Mouse (Mus musculus): ENCODE measurements around the gene Wbp1l.

The Wbp1l gene

DNA sequence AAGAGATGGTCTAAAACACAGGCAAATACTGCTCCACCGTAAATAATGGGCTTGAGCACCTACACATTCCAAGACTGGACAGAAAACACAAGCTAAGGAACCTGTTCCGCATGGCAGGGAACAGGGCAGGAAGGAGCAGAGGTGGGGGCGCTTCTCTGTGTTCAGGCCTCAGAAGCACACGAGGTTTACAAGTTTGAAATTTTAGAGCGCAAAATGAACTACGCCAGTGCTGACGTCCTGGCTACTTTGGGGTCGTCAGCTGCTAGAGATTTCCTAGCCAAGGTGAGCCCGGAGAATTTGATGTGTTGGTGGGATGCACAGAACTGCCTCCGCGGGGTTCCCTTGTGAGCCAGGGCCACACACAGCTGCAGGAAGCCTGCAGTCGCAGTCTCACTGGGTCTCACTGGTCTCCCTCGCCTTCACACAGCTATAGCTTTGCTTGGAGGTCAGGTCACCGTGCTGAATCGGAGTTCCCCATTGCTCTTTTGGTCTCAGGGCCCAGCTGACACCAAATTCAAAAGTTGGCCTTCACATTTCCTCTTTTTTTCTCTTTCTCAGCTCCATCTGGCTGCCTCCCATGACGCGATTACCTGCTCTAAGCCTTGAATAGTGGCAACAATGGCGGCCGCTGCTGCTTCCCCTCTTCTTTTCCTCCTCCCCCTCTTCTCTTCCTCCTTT, 99.1 kb downstream of the Wbp1l start:
- in situ Hi-C loops (cut with MboI, MseI): no loop called here

DNA sequence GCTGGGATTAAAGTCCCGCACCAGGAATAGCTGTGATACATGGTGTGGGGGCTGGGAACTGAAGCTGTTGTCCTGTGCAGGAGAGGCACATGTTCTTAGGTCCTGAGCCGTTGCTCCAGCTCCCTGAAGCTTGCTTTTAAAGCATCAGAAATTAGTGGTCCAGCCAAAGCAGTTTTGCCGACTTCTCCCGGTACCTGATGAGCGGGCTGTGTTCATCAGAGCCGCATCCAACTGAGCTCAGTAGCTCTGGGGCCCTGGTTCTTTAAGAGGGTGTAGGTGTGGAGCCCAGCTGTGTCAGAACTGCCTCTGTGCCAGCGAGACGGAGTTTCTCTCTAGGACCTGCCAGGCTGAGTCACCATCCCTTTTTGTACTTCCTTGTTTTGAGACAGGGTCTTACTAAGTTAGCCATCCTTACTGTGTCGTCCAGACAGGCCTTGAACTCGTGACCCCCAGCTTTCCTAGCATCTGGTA, 100.2 kb downstream of the Wbp1l start:
- in situ Hi-C loops (cut with MboI, MseI): no loop called here

DNA sequence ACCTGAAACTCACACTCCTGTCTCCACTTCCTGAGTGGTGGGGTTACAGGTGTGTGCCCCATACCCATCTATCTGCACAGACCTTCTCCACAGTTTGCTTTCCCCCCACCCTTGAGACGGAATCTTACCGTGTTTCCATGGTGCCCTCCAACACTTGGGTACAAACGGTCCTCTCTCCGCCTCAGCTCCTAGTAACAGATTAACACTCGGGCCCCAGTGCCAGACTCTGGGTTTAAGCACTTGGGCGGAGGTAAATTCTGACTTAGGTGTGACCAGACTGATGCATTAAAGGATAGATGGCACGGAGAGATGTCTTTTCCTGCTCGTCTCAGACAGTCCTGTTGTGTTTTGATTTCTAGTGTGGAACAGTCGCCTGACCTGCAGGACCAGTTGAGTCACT, 102.3 kb downstream of the Wbp1l start:
- in situ Hi-C loops (cut with MboI, MseI): no loop called here

DNA sequence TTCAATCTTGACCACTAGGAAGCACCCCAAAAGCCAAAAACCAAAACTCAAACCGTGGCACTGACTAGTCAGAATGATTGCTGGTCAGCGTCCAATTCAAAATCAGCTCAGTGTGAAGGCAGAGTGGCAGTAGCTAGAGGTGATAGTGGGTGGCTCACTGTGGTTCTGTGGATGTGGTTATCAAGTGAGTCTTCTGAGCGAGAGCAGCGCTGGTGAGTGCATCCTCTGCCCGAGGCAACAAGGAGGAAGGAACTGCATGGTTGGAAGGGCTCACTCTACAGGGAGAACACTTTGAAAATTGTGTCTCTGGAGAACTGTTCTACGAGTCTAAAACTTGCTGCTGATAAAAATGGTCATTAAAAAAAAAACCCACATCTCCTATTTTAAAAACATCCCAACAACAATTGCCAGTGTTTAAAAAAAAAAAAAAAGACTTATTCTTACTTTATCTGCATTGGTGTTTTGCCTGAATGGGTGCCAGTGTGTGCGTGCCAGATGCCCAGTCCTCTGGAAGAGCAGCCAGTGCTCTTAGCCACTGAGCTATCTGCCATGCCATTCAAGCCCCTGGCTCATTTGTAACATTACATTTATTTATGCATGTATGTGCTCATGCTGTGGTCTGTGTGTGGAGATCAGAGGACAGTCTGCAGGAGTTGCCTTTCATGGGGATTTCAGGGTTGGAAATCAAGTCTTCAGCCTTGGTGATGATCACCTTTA, 107.1 kb downstream of the Wbp1l start:
- in situ Hi-C loops (cut with MboI, MseI): no loop called here

DNA sequence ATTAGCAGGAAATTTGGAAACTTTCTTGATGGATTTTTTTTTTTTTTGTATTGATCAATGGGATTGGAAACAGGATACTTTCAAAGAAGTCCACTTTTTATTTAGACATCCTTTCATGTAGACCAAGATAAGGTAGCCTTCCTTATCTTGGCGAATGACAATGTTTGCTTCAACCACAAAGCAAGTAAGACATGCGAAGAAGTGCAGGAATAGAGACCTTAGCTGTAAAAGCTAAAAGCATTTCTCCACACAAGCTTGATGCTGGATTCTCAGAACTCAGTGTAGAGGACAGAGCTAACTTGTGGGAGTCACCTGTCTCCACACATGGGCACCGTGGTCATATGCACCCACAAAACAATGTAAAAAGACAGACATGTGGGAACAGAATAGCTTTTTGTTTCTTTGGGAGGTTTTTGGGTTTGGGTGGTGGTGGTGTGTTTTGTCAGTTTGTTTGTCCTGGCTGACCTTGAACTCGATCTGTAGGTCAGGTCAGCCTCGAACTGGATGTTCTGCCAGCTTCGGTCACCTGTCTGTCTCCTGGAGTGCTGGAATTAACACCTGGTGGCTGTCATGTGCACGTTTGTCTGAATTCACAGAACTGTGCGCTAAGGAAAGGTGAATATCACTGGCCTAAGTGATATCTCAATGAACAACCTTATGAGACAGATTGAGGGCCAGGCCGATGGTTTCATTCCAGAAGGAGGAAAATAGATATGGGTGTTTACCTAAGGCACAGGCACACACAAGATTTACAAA, 107.8 kb downstream of the Wbp1l start:
- in situ Hi-C loops (cut with MboI, MseI): no loop called here

All from T-helper 17 cell (primary cell).